Mouse (Mus musculus): Measurements from ENCODE around the gene Car7. TPM values are rescaled to one million over a fixed set of nuclear protein-coding genes. Genes with fewer than 3 reads are reported as not detected.
"Not testable (repeated sequence)": the region's sequence is repeated elsewhere in the genome, so short reads cannot be mapped to it uniquely, and the experiment has no call there.

The Car7 gene
- polyA plus RNA-seq, 1 experiment: 1.9 TPM

- 12% methylated on average over 22 of the region's 22 CpGs for WGBS
- DNase-seq (ENCODE audit: low read depth, low spot score): peak; percentile 84
Observed at GRCm38 (mm10) chr8:104564633-104565456, 30.4 kb downstream of the Car7 start.

- 97% methylated on average over 5 of the region's 5 CpGs for WGBS
Observed at GRCm38 (mm10) chr8:104565457-104565798, 30.9 kb downstream of the Car7 start.

GRCm38 (mm10) chr8:104569559-104569958 lies 35.1 kb downstream of the Car7 start:
- no peak for DNase-seq (ENCODE audit: low read depth, low spot score)
- 36% methylated on average over 1 of the region's 1 CpGs for WGBS

More at GRCm38 (mm10) chr8:104565457-104565798, 30.9 kb downstream of the Car7 start:
- DNase-seq (ENCODE audit: low read depth, low spot score): no peak

- 3% methylated on average over 26 of the region's 26 CpGs for WGBS
- no peak for DNase-seq (ENCODE audit: low read depth, low spot score)
Observed at GRCm38 (mm10) chr8:104570436-104571343, 36.2 kb downstream of the Car7 start.

- 89% methylated on average over 3 of the region's 3 CpGs for WGBS
- no peak for DNase-seq (ENCODE audit: low read depth, low spot score)
Observed at GRCm38 (mm10) chr8:104576820-104577219, 42.3 kb downstream of the Car7 start.

- DNase-seq (ENCODE audit: low read depth, low spot score): not testable (repeated sequence)
- 82% methylated on average over 17 of the region's 17 CpGs for WGBS
Observed at GRCm38 (mm10) chr8:104577606-104578005, 43.1 kb downstream of the Car7 start.

GRCm38 (mm10) chr8:104584522-104584921 lies 50.0 kb downstream of the Car7 start:
- no peak for DNase-seq (ENCODE audit: low read depth, low spot score)
- 54% methylated on average over 1 of the region's 1 CpGs for WGBS

GRCm38 (mm10) chr8:104590284-104590683 lies 55.8 kb downstream of the Car7 start:
- WGBS: 93% methylated on average over 3 of the region's 3 CpGs
- DNase-seq (ENCODE audit: low read depth, low spot score): no peak

- under 1% methylated on average over 44 of the region's 44 CpGs for WGBS
- DNase-seq (ENCODE audit: low read depth, low spot score): peak; percentile 94
Observed at GRCm38 (mm10) chr8:104591133-104591834, 56.8 kb downstream of the Car7 start, which contains the start of gene Pdp2. TSS of gene Pdp2 (plus strand) at chr8:104591451.

GRCm38 (mm10) chr8:104591856-104592255 lies 57.4 kb downstream of the Car7 start:
- no peak for DNase-seq (ENCODE audit: low read depth, low spot score)
- 2% methylated on average over 9 of the region's 9 CpGs for WGBS

GRCm38 (mm10) chr8:104592566-104592965 lies 58.1 kb downstream of the Car7 start:
- WGBS: 65% methylated on average over 6 of the region's 6 CpGs
- DNase-seq (ENCODE audit: low read depth, low spot score): no peak

- 92% methylated on average over 31 of the region's 31 CpGs for WGBS
- no peak for DNase-seq (ENCODE audit: low read depth, low spot score)
Observed at GRCm38 (mm10) chr8:104593536-104594325, 59.2 kb downstream of the Car7 start.

GRCm38 (mm10) chr8:104594611-104595362 lies 60.3 kb downstream of the Car7 start:
- 95% methylated on average over 19 of the region's 19 CpGs for WGBS
- DNase-seq (ENCODE audit: low read depth, low spot score): no peak

- no peak for DNase-seq (ENCODE audit: low read depth, low spot score)
- WGBS: 79% methylated on average over 21 of the region's 21 CpGs
Observed at GRCm38 (mm10) chr8:104595773-104596536, 61.5 kb downstream of the Car7 start.

GRCm38 (mm10) chr8:104597656-104598055 lies 63.2 kb downstream of the Car7 start:
- 65% methylated on average over 6 of the region's 6 CpGs for WGBS
- DNase-seq (ENCODE audit: low read depth, low spot score): no peak

GRCm38 (mm10) chr8:104598496-104598895 lies 64.0 kb downstream of the Car7 start:
- 41% methylated on average over 6 of the region's 6 CpGs for WGBS
- DNase-seq (ENCODE audit: low read depth, low spot score): no peak
